Mouse (Mus musculus): ENCODE measurements around the gene 1810049J17Rik. TPM values are rescaled to one million over a fixed set of nuclear protein-coding genes. Genes with fewer than 3 reads are reported as not detected.

1810049J17Rik gene
- total and polyA plus RNA-seq, 2 experiments: not detected

- Histone ChIP-seq H3K9ac (ENCODE audit: low read depth, low read length) (no peak overlapping the region), H3K27ac (replicated peaks; ENCODE audit: insufficient read depth, low read depth, low read length) (no peak overlapping the region), H3K4me3 (ENCODE audit: insufficient read depth, low read depth, low read length) (no peak overlapping the region), H3K27me3 (ENCODE audit: control insufficient read depth, insufficient read depth, low read length) (no peaks in the 10 kb centered on the region), H3K4me1 (ENCODE audit: control insufficient read depth, insufficient read depth, low read length) (no peaks in the 10 kb centered on the region), H3K79me2 (ENCODE audit: control insufficient read depth, insufficient read depth, low read length) (no peaks in the 10 kb centered on the region), H3K36me3 (ENCODE audit: control insufficient read depth, insufficient read depth, low read length) (no peaks in the 10 kb centered on the region)
- TF ChIP-seq POLR2A (IDR thresholded peaks at IDR 0.05; ENCODE audit: extremely low read depth, insufficient read depth, low read length) (no peak), CTCF (IDR thresholded peaks at IDR 0.05; ENCODE audit: low read depth, low read length) (no peak)
- DNase-seq (ENCODE audit: extremely low read depth, low read depth, low spot score): no peak
- 63% methylated on average over 2 of the region's 2 CpGs for WGBS
These were observed 5.7 kb downstream of the 1810049J17Rik start for GRCm38 (mm10) chr15:12315996-12316395.

DNA sequence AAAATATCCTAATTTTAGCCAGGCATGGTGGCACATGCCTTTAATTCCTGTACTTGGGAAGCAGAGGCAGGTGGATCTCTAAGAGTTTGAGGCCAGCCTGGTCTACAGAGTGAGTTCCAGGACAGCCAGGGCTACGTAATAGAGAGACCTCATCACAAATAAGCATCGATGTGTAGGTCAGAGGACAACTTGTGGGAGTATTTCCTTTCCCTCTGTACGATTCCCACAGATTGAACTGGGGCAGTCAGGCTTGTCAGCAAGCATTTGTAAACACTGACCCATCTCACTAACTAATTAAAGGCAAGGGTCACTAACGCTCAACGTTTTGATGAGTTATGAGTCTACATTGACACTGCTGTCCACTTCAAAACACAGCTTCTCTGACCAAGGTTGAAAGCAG lies 7.1 kb downstream of the 1810049J17Rik start:
- WGBS: 69% methylated on average over 5 of the region's 5 CpGs
- no peaks in the 10 kb centered on the region for H3K4me1 ChIP-seq (ENCODE audit: control insufficient read depth, insufficient read depth, low read length)

GRCm38 (mm10) chr15:12313255-12313654 lies 8.4 kb downstream of the 1810049J17Rik start:
- Histone ChIP-seq H3K36me3 (ENCODE audit: control insufficient read depth, insufficient read depth, low read length) (no peaks in the 10 kb centered on the region), H3K4me3 (ENCODE audit: insufficient read depth, low read depth, low read length) (no peak overlapping the region), H3K27me3 (ENCODE audit: control insufficient read depth, insufficient read depth, low read length) (no peaks in the 10 kb centered on the region), H3K4me1 (ENCODE audit: control insufficient read depth, insufficient read depth, low read length) (no peaks in the 10 kb centered on the region), H3K27ac (replicated peaks; ENCODE audit: insufficient read depth, low read depth, low read length) (no peak overlapping the region), H3K79me2 (ENCODE audit: control insufficient read depth, insufficient read depth, low read length) (no peaks in the 10 kb centered on the region), H3K9ac (ENCODE audit: low read depth, low read length) (no peak overlapping the region)
- 8% methylated on average over 1 of the region's 1 CpGs for WGBS
- no peak for DNase-seq (ENCODE audit: extremely low read depth, low read depth, low spot score)
- TF ChIP-seq POLR2A (IDR thresholded peaks at IDR 0.05; ENCODE audit: extremely low read depth, insufficient read depth, low read length) (no peak), CTCF (IDR thresholded peaks at IDR 0.05; ENCODE audit: low read depth, low read length) (no peak)

More for the DNA sequence above, 7.1 kb downstream of the 1810049J17Rik start:
- no peak for TF ChIP-seq CTCF (IDR thresholded peaks at IDR 0.05; ENCODE audit: low read depth, low read length)
- no peak overlapping the region for H3K27ac ChIP-seq (replicated peaks; ENCODE audit: insufficient read depth, low read depth, low read length)
- H3K9ac ChIP-seq (ENCODE audit: low read depth, low read length): no peak overlapping the region
- no peaks in the 10 kb centered on the region for H3K27me3 ChIP-seq (ENCODE audit: control insufficient read depth, insufficient read depth, low read length)
- H3K79me2 ChIP-seq (ENCODE audit: control insufficient read depth, insufficient read depth, low read length): no peaks in the 10 kb centered on the region
- no peak for DNase-seq (ENCODE audit: extremely low read depth, low read depth, low spot score)
- no peak overlapping the region for H3K4me3 ChIP-seq (ENCODE audit: insufficient read depth, low read depth, low read length)
- no peaks in the 10 kb centered on the region for H3K36me3 ChIP-seq (ENCODE audit: control insufficient read depth, insufficient read depth, low read length)

DNA sequence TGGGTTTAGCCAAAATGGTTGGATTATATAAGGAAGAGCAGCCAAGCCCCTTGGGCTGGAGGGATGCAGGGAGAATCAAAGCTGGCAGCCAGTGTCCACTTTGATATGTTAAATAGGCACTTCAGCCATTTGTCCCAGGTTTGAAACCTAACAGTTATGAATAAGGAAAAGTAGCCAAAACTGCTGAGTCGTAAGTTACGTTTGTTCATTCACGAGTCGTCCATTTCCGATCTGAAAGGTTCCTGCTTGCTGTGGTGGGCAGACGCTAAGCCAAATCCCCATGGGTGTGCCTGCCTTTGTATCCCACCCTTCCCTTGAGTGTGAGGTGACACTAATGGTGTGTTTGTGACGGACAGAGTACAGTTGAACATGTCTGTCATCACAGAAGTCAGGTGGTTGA lies 10.2 kb downstream of the 1810049J17Rik start:
- TF ChIP-seq POLR2A (IDR thresholded peaks at IDR 0.05; ENCODE audit: extremely low read depth, insufficient read depth, low read length): no peak
- TF ChIP-seq CTCF (IDR thresholded peaks at IDR 0.05; ENCODE audit: low read depth, low read length): no peak
- H3K27ac ChIP-seq (replicated peaks; ENCODE audit: insufficient read depth, low read depth, low read length): no peak overlapping the region
- no peaks in the 10 kb centered on the region for H3K27me3 ChIP-seq (ENCODE audit: control insufficient read depth, insufficient read depth, low read length)
- H3K79me2 ChIP-seq (ENCODE audit: control insufficient read depth, insufficient read depth, low read length): no peaks in the 10 kb centered on the region
- WGBS: 92% methylated on average over 7 of the region's 7 CpGs
- no peaks in the 10 kb centered on the region for H3K4me1 ChIP-seq (ENCODE audit: control insufficient read depth, insufficient read depth, low read length)
- H3K9ac ChIP-seq (ENCODE audit: low read depth, low read length): no peak overlapping the region
- no peak overlapping the region for H3K4me3 ChIP-seq (ENCODE audit: insufficient read depth, low read depth, low read length)
- no peaks in the 10 kb centered on the region for H3K36me3 ChIP-seq (ENCODE audit: control insufficient read depth, insufficient read depth, low read length)
- DNase-seq (ENCODE audit: extremely low read depth, low read depth, low spot score): no peak

DNA sequence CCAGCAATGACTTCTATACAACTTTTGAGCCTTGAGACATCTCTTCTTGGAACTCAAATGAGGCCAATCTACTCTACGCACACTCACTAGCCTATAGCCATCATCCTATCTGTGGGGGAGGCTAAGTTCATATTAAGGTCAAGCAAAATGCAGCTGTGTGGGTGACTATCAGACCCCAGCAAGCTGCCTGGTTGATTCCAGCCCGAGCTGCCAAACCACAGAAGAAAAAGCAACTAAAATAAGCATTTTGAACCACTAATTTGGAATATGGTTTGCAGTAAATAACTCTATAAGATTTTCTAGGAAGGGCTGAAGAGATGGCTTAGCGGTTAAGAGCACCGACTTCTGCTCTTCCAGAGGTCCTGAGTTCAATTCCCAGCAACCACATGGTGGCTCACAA lies 11.0 kb downstream of the 1810049J17Rik start:
- Histone ChIP-seq H3K27me3 (ENCODE audit: control insufficient read depth, insufficient read depth, low read length) (no peaks in the 10 kb centered on the region), H3K4me3 (ENCODE audit: insufficient read depth, low read depth, low read length) (no peak overlapping the region), H3K36me3 (ENCODE audit: control insufficient read depth, insufficient read depth, low read length) (no peaks in the 10 kb centered on the region), H3K79me2 (ENCODE audit: control insufficient read depth, insufficient read depth, low read length) (no peaks in the 10 kb centered on the region), H3K4me1 (ENCODE audit: control insufficient read depth, insufficient read depth, low read length) (no peaks in the 10 kb centered on the region), H3K9ac (ENCODE audit: low read depth, low read length) (no peak overlapping the region), H3K27ac (replicated peaks; ENCODE audit: insufficient read depth, low read depth, low read length) (no peak overlapping the region)
- DNase-seq (ENCODE audit: extremely low read depth, low read depth, low spot score): no peak
- no peak for TF ChIP-seq POLR2A (IDR thresholded peaks at IDR 0.05; ENCODE audit: extremely low read depth, insufficient read depth, low read length)
- TF ChIP-seq CTCF (IDR thresholded peaks at IDR 0.05; ENCODE audit: low read depth, low read length): no peak
- WGBS: 92% methylated on average over 4 of the region's 4 CpGs

- 90% methylated on average over 5 of the region's 5 CpGs for whole genome bisulfite sequencing
- no peaks in the 10 kb centered on the region for H3K36me3 ChIP-seq (ENCODE audit: control insufficient read depth, insufficient read depth, low read length)
- TF ChIP-seq POLR2A (IDR thresholded peaks at IDR 0.05; ENCODE audit: extremely low read depth, insufficient read depth, low read length) (no peak), CTCF (IDR thresholded peaks at IDR 0.05; ENCODE audit: low read depth, low read length) (no peak)
- H3K4me1 ChIP-seq (ENCODE audit: control insufficient read depth, insufficient read depth, low read length): no peaks in the 10 kb centered on the region
- H3K79me2 ChIP-seq (ENCODE audit: control insufficient read depth, insufficient read depth, low read length): no peaks in the 10 kb centered on the region
- H3K27ac ChIP-seq (replicated peaks; ENCODE audit: insufficient read depth, low read depth, low read length): no peak overlapping the region
- H3K4me3 ChIP-seq (ENCODE audit: insufficient read depth, low read depth, low read length): no peak overlapping the region
- H3K27me3 ChIP-seq (ENCODE audit: control insufficient read depth, insufficient read depth, low read length): no peaks in the 10 kb centered on the region
- no peak overlapping the region for H3K9ac ChIP-seq (ENCODE audit: low read depth, low read length)
- DNase-seq (ENCODE audit: extremely low read depth, low read depth, low spot score): no peak
These were observed 13.2 kb downstream of the 1810049J17Rik start for GRCm38 (mm10) chr15:12308539-12308938.

Measured in liver, adult 2 months (tissue).